Mouse (Mus musculus) small intestine, adult 10 weeks (tissue): ENCODE measurements around the gene Nkx2-1. TPM values are rescaled to one million over a fixed set of nuclear protein-coding genes. Genes with fewer than 3 reads are reported as not detected.

ENCODE experiments used
- polyA plus RNA-seq: library from polyadenylated mRNA; stranded (reverse); fragments of 350-450 nt; fragmentation: Illumina TruSeq; extraction: RNeasy Lipid Tissue Mini Kit (QIAGEN cat#74804); gene quantifications from one replicate; pipeline ENCODE4 v1.2.3, GENCODE M21; 2014; ENCODE audit warnings: low replicate concordance

The Nkx2-1 gene
- not detected for polyA plus RNA-seq

GRCm38 (mm10) chr12:56536884-56537265, at the start of gene Nkx2-1:
Gene Nkx2-1 (minus strand): TSS chr12:56536908.

Other genes with a start within 250 kb of the Nkx2-1 start
- gene Mbip, start 191.0 kb downstream of the Nkx2-1 start, polyA plus RNA-seq, result 39.8 TPM
- not detected for gene Nkx2-9, start 76.4 kb upstream of the Nkx2-1 start, polyA plus RNA-seq
- gene Pax9, start 154.9 kb upstream of the Nkx2-1 start, polyA plus RNA-seq, result not detected